Mouse (Mus musculus) liver, adult 2 months (tissue): ENCODE measurements around the gene Wdhd1.

Experiments
- CTCF ChIP-seq: fragments of 200-500 bp; IDR thresholded peaks from 2 replicates; pipeline ENCODE4 v1.5.1; 2011; ENCODE audit warnings: low read depth, low read length, control low read depth
- POLR2A ChIP-seq: fragments of 200-500 bp; IDR thresholded peaks from 2 replicates; pipeline ENCODE4 v1.6.1; 2011; ENCODE audit warnings: low read length, control low read depth; ENCODE audit not compliant: insufficient read depth; ENCODE audit errors: extremely low read depth

DNA sequence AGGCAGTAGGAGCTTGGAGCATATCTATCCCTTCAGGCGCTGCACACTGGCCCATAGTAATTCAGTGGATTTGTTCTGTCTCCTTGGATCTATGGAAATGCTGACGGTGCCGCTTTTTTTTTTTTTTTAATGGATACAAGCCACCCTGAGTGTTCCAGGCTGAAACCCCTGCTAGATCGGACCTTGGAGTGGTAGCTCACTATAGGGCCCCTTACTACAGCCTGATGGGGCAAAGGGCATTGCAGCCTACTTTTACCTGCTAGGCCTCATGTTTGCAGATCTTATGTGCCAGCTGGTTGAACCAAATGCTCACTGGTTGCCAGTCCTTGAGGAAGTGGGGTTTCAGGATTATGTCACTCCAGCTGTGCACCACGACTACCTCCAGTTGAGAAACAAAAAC, 62.3 kb downstream of the Wdhd1 start:
- no peak for TF ChIP-seq POLR2A
- TF ChIP-seq CTCF, result no peak
